Mouse (Mus musculus) liver, postnatal 0 days (tissue): ENCODE measurements around the gene Rpia.

Source experiments
- CTCF ChIP-seq: sonication (generic); IDR thresholded peaks from 2 replicates; pipeline ENCODE4 v1.5.1; 2016; ENCODE audit warnings: antibody characterized with exemption, low read depth
- EP300 ChIP-seq: IDR thresholded peaks from 2 replicates; pipeline ENCODE4 v1.6.1; 2016; ENCODE audit warnings: antibody characterized with exemption, low read depth, mild to moderate bottlenecking

GRCm38 (mm10) chr6:70762659-70763058 is 29.4 kb downstream of the Rpia start:
- TF ChIP-seq EP300 = no peak
- no peak for TF ChIP-seq CTCF
